Mouse (Mus musculus): ENCODE measurements around the gene Csrnp1.

DNA sequence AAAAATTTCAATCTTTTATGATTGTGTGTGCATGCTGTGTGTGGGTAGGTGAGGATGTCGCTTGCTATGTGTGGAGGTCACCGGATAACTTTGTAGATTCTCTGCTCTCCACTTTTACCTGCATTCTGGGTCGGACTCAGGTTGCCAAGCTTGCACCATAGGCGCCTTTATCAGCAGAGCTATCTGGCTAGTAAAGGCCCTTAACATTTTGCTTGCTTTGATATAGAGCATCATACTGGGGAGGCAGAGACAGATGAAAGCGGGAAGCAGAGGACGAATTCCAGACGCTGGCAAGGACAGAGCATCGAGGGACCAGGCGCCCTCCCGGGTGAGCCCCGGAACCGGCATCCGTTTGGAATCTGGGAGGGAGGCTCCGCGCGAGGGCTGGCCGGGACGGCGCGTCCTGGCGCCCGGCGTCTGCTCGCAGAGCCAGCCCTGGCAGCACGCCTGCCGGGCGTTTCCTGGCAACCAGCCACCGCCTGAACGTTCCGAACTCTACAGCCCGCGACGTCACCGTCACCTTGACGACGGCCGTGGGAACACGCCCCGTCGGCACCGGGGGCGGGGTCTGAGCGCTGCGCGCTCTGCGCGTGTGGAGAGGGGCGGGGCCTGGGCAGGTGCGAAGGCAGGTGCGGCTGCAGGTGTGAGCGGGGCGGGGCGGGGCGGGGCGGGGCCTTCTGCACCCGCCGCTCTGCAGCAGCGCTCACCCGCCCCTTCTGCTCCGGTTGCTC lies 26.5 kb upstream of the Csrnp1 start:
- TF ChIP-seq GATA1 (IDR thresholded peaks at IDR 0.05; ENCODE audit: low read length): no peak
- no peak for TF ChIP-seq TAL1 (IDR thresholded peaks at IDR 0.05; ENCODE audit: low read length)

Data from erythroblast, embryonic 14.5 days (primary cell).